Mouse (Mus musculus): ENCODE data around the gene Gpr137b. TPM values are rescaled to one million over a fixed set of nuclear protein-coding genes. Genes with fewer than 3 reads are reported as not detected.
"Not testable (repeated sequence)": the region's sequence is repeated elsewhere in the genome, so short reads cannot be mapped to it uniquely, and the experiment has no call there.

The Gpr137b gene
- polyA plus RNA-seq (2015; fragmentation: Nextera tagmentation; extraction: Ambion mirVana): 2.2 and 3.6 TPM in 2 replicates

DNA sequence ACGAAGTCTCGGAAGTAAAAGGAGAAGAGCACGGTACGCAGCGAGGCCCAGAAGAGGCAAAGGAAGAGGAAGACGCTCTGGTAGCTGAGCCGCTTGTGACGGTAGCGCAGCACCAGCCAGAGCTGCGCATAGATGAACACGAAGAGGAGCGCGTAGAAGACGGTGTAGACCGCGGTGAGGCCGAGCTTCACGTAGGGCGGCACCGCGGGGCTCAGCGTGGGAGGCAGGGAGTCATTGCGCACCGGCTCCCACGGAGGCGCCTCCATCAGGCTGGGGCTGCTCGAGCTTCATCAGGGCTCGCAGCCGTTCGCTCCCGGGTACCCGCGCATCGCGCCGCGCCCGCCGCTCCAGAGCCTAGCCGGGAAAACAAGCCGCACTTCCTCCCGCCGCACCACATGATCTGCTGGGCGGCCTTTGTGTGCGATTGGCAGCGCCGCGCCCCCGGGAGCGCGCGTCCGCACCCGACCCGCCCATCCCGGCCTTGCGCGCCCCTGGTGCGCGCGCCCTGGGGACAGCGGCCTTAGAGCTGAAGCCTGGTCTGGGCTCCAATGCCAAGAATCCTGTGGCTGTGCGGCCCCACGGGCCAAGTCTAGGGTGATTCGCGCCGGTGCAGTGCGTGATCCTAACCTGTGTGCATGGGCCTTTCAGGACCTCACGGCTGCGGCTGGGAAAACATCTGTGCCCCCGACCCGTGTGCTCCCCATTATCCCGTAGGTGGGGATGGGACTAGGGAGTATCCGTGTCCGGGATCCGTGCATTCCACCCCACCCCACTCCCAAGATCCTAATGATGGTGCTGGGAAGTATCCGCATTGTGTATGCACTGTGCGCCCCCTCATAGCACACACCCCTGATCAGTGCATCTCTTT, at the start of gene Gpr137b:
Gpr137b (minus strand) TSS at position 787 of the 868 bp plus-strand sequence.
- not testable (repeated sequence) for H3K4me1 ChIP-seq (ENCODE audit: insufficient read depth); H3K9me3 ChIP-seq (ENCODE audit: low read length); H3K36me3 ChIP-seq (replicated peaks; ENCODE audit: insufficient read depth, low read length); H3K9ac ChIP-seq (replicated peaks); H3K27me3 ChIP-seq (ENCODE audit: insufficient read depth, low read length); H3K27ac ChIP-seq (ENCODE audit: low read depth)
- Histone ChIP-seq H3K4me3 (ENCODE audit: low read depth, low read length) (peak within 1 kb of the TSS; percentile 31), H3K4me2 (ENCODE audit: low read depth, low read length) (peak within 1 kb of the TSS; percentile 55)
- DNase-seq: peak; percentile 37
- ATAC-seq: peak; percentile 88
- under 1% methylated on average over 33 of the region's 78 CpGs for WGBS (ENCODE audit: insufficient replicate concordance)

DNA sequence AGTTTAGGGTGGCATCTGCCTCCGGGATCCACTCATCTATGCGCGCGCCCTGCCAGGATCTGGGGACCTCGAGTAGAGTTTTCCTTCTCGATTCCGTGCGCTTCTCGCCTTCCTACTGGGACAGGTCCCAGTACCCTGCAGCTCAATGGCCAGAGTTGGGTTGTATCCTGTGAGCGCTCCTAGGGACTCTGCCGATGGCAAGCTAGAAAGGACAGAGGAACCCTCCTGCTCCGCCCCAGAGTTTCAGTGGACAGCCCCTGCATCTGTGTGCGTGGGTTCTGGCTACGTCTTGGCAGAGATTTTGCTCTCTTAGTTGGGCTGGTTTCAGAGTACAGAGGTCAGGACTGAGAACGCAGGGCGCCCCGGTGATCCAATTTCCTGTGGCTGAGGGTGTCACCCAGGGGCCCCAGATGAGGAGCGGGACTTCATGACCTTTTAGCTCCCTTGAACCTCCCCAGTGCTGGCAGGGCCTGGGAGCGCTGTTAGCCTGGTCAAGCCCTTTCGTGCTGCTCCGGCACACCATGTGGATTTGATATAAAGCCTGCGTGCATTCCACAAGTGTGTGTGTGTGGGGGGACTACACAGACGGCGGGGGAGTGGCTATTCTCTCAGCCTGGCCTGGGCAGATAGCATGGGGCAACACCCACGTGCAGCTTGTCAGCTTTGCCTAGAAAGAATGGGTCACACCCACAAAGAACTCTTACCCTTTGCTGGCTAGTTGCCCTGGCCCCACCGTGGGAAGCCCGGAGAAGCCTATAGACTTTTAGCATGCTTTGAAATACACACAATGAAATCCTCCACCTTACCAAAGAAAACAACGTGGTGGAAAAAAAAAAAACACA, 44.5 kb upstream of the Gpr137b start:
- H3K27me3 ChIP-seq (ENCODE audit: insufficient read depth, low read length); H3K4me3 ChIP-seq (ENCODE audit: low read depth, low read length); H3K36me3 ChIP-seq (replicated peaks; ENCODE audit: insufficient read depth, low read length); H3K4me2 ChIP-seq (ENCODE audit: low read depth, low read length); H3K9me3 ChIP-seq (ENCODE audit: low read length); DNase-seq; H3K27ac ChIP-seq (ENCODE audit: low read depth); H3K9ac ChIP-seq (replicated peaks); H3K4me1 ChIP-seq (ENCODE audit: insufficient read depth): not testable (repeated sequence)
- 8% methylated on average over 13 of the region's 28 CpGs for WGBS (ENCODE audit: insufficient replicate concordance)
- peak; percentile 74 for ATAC-seq

DNA sequence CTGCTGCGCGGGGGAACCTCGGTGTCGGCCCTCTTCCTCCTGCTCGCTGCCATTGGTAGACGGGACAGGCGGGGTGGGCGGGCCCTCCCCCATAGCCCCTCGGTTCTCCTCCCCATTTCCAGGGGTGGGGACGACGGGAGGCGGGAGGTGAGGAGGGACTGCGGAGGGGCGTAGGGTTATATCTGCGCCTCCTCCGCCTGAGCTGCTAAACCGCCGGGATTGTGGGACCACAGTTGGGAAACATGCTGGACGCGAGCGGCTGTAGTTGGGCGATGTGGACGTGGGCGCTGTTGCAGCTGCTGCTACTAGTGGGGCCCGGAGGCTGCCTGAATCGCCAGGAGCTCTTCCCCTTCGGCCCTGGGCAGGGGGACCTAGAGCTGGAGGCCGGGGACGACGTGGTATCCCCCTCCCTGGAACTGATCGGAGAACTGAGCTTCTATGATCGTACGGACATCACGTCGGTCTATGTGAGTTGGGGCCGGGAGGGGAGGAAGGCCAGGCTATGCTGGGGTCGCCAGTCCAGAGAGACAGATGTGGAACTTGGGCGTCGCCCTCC, 43.7 kb upstream of the Gpr137b start, which contains the start of gene Nid1:
Nid1 (plus strand) TSS at position 92 of the 556 bp plus-strand sequence.
- not testable (repeated sequence) for H3K9me3 ChIP-seq (ENCODE audit: low read length); H3K9ac ChIP-seq (replicated peaks); H3K4me1 ChIP-seq (ENCODE audit: insufficient read depth); H3K36me3 ChIP-seq (replicated peaks; ENCODE audit: insufficient read depth, low read length); H3K27ac ChIP-seq (ENCODE audit: low read depth); H3K27me3 ChIP-seq (ENCODE audit: insufficient read depth, low read length); DNase-seq; H3K4me2 ChIP-seq (ENCODE audit: low read depth, low read length)
- peak within 1 kb of the TSS; percentile 19 for H3K4me3 ChIP-seq (ENCODE audit: low read depth, low read length)
- 0% methylated on average over 18 of the region's 39 CpGs for WGBS (ENCODE audit: insufficient replicate concordance)
- ATAC-seq: peak; percentile 55

DNA sequence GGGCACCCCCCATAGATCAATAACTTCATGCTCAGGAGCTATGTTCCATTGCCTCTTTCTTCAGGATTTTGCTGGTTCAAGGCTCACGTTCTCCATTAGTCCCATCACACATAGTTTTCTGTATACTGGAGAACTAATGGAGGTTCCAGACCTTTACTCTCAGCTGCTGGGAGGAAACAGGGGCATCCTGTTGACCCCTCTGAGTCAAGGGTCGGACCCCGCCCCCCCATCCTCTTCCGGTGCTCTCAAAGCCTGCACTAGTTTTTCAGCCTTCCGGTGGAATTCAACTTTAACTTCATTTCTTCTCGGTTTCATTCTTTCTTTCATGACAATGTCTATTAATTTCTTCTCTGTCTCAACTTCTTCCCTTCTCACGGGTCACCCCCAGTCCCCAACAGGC, 42.3 kb upstream of the Gpr137b start:
- ATAC-seq; H3K27ac ChIP-seq (ENCODE audit: low read depth); H3K9ac ChIP-seq (replicated peaks); H3K4me1 ChIP-seq (ENCODE audit: insufficient read depth); H3K4me2 ChIP-seq (ENCODE audit: low read depth, low read length); H3K27me3 ChIP-seq (ENCODE audit: insufficient read depth, low read length); DNase-seq; H3K9me3 ChIP-seq (ENCODE audit: low read length); H3K4me3 ChIP-seq (ENCODE audit: low read depth, low read length); H3K36me3 ChIP-seq (replicated peaks; ENCODE audit: insufficient read depth, low read length): not testable (repeated sequence)
- 43% methylated on average over 2 of the region's 7 CpGs for WGBS (ENCODE audit: insufficient replicate concordance)

DNA sequence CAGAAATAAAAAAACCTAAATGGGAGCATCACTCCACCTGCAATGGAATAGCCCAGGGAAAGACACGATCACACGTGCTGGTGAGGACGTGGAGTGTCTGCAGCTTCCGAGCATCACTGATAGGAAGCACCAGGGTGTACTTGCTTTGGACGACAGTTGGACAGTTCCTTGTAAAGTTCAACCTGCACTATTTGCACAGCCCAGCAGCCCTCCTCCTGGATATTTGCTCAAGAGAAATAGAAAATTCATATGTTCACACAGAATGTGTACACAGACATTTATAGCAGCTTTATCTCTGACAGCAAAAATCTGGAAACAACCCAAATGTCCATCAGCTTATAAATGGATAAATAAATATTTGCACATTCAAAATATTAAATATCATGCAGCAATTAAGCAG, 29.5 kb upstream of the Gpr137b start:
- not testable (repeated sequence) for H3K4me2 ChIP-seq (ENCODE audit: low read depth, low read length); H3K27me3 ChIP-seq (ENCODE audit: insufficient read depth, low read length); H3K9ac ChIP-seq (replicated peaks); H3K4me1 ChIP-seq (ENCODE audit: insufficient read depth); H3K4me3 ChIP-seq (ENCODE audit: low read depth, low read length); ATAC-seq; DNase-seq; H3K36me3 ChIP-seq (replicated peaks; ENCODE audit: insufficient read depth, low read length); H3K9me3 ChIP-seq (ENCODE audit: low read length); H3K27ac ChIP-seq (ENCODE audit: low read depth)
- WGBS (ENCODE audit: insufficient replicate concordance): no CpG with 5 or more reads among the region's 5 CpGs

DNA sequence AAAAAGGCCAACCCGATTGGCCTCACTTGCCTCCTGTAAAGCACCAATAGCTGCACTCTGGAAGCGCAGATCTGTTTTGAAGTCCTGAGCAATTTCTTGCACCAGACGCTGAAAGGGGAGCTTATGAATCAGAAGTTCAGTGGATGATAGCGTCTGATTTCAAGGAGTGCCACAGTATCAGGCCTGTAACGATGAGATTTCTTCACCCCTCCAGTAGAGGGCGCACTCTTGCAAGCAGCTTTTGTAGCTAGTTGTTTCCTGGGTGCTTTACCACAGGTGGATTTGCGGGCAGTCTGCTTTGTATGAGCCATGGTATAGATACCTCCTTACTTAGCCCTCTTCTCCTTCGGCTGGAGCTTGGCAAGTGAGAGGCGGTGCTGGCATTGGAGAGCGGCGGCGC, 25.0 kb upstream of the Gpr137b start:
- H3K9me3 ChIP-seq (ENCODE audit: low read length); H3K4me3 ChIP-seq (ENCODE audit: low read depth, low read length); H3K4me1 ChIP-seq (ENCODE audit: insufficient read depth); DNase-seq; H3K27me3 ChIP-seq (ENCODE audit: insufficient read depth, low read length); H3K36me3 ChIP-seq (replicated peaks; ENCODE audit: insufficient read depth, low read length); H3K4me2 ChIP-seq (ENCODE audit: low read depth, low read length); H3K27ac ChIP-seq (ENCODE audit: low read depth); H3K9ac ChIP-seq (replicated peaks); ATAC-seq: not testable (repeated sequence)
- peak; percentile 32 for TF ChIP-seq CTCF (IDR thresholded peaks at IDR 0.05; ENCODE audit: low read depth)
- 86% methylated on average over 6 of the region's 12 CpGs for WGBS (ENCODE audit: insufficient replicate concordance)

DNA sequence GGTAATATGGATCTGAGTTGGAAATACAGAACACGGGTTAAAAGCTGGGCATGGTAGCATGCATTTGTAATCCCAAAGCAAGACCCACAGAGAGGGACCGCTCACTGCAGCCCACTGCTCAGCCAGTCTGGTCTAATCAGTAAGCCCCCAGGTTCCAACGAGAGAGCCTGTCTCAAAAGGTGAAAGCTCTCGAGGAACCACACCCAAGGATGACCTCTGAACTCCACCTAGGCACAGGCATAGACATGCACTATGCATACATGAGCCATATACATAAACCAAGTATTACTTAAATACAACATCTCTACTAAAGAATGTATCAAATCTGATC, 22.2 kb upstream of the Gpr137b start:
- not testable (repeated sequence) for H3K27ac ChIP-seq (ENCODE audit: low read depth); ATAC-seq; H3K4me3 ChIP-seq (ENCODE audit: low read depth, low read length); H3K4me2 ChIP-seq (ENCODE audit: low read depth, low read length); H3K9me3 ChIP-seq (ENCODE audit: low read length); H3K27me3 ChIP-seq (ENCODE audit: insufficient read depth, low read length); H3K36me3 ChIP-seq (replicated peaks; ENCODE audit: insufficient read depth, low read length); DNase-seq; H3K9ac ChIP-seq (replicated peaks); H3K4me1 ChIP-seq (ENCODE audit: insufficient read depth)
- WGBS (ENCODE audit: insufficient replicate concordance): 69% methylated on average over 2 of the region's 4 CpGs

Measured in liver, postnatal 0 days (tissue).